Mouse (Mus musculus): ENCODE results near the gene Npy2r. TPM values are rescaled to one million over a fixed set of nuclear protein-coding genes. Genes with fewer than 3 reads are reported as not detected.
A peak's percentile ranks its signal among the peaks of the same experiment; 100 is the strongest.

Gene Npy2r
- polyA plus RNA-seq (2014; fragmentation: Nextera tagmentation; extraction: Ambion mirVana), result 3.3 and 4.2 TPM in 2 replicates

DNA sequence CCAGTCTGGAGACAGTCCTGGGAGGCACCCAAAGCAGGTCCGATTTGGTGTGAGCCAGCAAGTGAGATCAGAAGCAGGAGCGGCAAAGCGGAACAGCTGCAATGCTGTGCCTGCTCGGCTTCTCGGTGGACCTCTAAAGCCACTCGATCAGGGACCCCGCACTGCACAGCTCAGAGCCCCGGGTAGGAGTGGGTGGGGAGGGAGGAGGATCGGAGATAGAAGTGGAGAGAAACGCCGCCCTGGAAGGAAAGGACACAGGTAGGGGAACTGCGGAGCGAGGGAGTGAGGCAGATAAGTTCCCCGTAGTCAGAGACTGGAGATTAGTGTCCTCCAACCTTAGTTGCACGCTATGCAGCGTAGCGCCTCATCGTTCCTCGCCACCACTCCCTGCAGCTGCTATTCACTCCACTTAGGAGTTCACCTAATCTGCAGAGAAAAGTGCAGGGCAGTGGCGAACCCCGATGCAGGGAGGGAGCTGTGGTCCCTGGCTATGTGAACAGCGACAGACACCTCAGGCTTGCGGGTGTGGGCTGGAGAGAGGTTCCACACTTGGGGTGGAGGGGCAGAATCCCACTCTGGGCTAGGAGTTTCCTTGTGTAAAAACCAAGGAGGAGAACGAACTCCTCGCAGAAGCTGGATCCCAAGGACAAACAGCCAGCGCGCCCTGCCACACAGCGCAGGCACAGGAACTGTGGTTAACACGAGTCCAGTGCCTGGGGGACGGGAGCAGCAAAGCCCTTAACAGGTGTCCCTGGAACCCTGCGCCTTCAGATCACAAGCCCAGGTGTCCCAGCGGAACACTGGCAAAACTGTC lies at the start of gene Npy2r:
TSS of gene Npy2r (minus strand) at position 177 of the 814 bp plus-strand sequence.
- H3K27me3 ChIP-seq (ENCODE audit: control insufficient read depth, insufficient read depth, low read length), result peaks cover 20% of the 10 kb centered on the region
- H3K9me3 ChIP-seq (ENCODE audit: control insufficient read depth, low read length), result no peaks in the 10 kb centered on the region
- under 1% methylated on average over 32 of the region's 32 CpGs for WGBS
- H3K4me3 ChIP-seq (replicated peaks; ENCODE audit: low read length), result peak within 1 kb of the TSS; percentile 40
- peaks cover 10% of the 10 kb centered on the region for H3K4me1 ChIP-seq (replicated peaks; ENCODE audit: control insufficient read depth, insufficient read depth, low read length)
- H3K4me2 ChIP-seq (replicated peaks), result peak within 1 kb of the TSS; percentile 92
- no peak within 1 kb of the TSS for H3K27ac ChIP-seq
- DNase-seq (ENCODE audit: low spot score), result no peak
- peak within 1 kb of the TSS; percentile 48 for H3K9ac ChIP-seq
- peak; percentile 65; the same call in 1 of the 2 replicates for ATAC-seq (ENCODE audit: low FRiP score)
- no peaks in the 10 kb centered on the region for H3K36me3 ChIP-seq (replicated peaks; ENCODE audit: control insufficient read depth, insufficient read depth)

DNA sequence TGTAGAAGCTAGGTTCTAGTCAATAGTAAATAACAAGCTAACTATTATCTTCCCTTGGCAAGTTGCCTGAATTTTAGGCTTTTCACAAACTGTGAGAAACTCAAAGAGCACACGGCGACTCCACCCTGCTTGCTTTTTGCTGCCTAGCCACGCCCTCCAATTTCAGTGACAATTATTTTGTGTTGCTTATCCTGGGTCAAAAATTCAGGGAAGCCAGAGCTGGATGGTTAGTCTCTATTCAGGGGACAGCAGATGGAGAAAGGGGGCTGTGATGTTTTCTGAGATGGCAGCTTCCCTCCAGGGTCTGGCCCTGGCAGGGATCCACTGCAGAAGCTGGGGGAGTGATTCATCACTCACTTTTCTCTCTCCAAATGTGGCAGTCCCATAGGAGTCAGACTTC lies 9.9 kb upstream of the Npy2r start:
- Histone ChIP-seq H3K9ac (no peak overlapping the region), H3K9me3 (ENCODE audit: control insufficient read depth, low read length) (no peaks in the 10 kb centered on the region), H3K4me3 (replicated peaks; ENCODE audit: low read length) (no peak overlapping the region), H3K36me3 (replicated peaks; ENCODE audit: control insufficient read depth, insufficient read depth) (no peaks in the 10 kb centered on the region), H3K4me2 (replicated peaks) (no peak overlapping the region), H3K27ac (no peak overlapping the region), H3K27me3 (ENCODE audit: control insufficient read depth, insufficient read depth, low read length) (no peaks in the 10 kb centered on the region), H3K4me1 (replicated peaks; ENCODE audit: control insufficient read depth, insufficient read depth, low read length) (0 out of 2 replicates have a peak, but pooled peaks cover 5% of the 10 kb centered on the region)
- WGBS, result 73% methylated on average over 3 of the region's 3 CpGs
- DNase-seq (ENCODE audit: low spot score) (no peak), ATAC-seq (ENCODE audit: low FRiP score) (no peak; the same call in 1 of the 2 replicates)

DNA sequence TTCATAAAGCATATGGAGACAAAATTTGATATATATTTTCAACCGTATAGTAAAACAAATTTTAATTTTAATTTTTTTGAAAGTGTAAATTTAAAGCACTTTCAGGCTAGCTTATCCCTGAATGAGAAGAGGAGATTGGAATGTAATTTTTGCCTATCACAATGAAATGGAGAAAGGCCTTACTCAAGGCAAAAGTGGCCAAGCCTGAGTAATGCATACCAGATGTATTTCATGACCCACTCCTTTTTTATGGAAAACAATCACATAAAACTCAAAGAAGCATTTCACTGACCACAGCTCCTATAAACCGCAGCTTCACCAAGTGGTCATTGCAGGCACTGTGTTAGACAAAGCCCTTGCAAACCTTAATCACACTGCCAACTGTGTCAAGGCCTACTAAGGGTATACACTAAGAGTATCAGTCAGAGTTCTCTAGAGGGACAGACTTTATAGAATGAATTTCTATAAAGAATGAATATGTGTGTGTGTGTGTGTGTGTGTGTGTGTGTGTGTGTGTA lies 8.5 kb upstream of the Npy2r start:
- H3K4me1 ChIP-seq (replicated peaks; ENCODE audit: control insufficient read depth, insufficient read depth, low read length), result 0 out of 2 replicates have a peak, but pooled peaks cover 5% of the 10 kb centered on the region
- no peaks in the 10 kb centered on the region for H3K9me3 ChIP-seq (ENCODE audit: control insufficient read depth, low read length)
- whole genome bisulfite sequencing, result 86% methylated on average over 2 of the region's 2 CpGs
- no peak overlapping the region for H3K9ac ChIP-seq
- DNase-seq (ENCODE audit: low spot score) (no peak), ATAC-seq (ENCODE audit: low FRiP score) (no peak)
- no peaks in the 10 kb centered on the region for H3K36me3 ChIP-seq (replicated peaks; ENCODE audit: control insufficient read depth, insufficient read depth)
- no peak overlapping the region for H3K27ac ChIP-seq
- no peaks in the 10 kb centered on the region for H3K27me3 ChIP-seq (ENCODE audit: control insufficient read depth, insufficient read depth, low read length)
- H3K4me2 ChIP-seq (replicated peaks), result no peak overlapping the region
- H3K4me3 ChIP-seq (replicated peaks; ENCODE audit: low read length), result no peak overlapping the region

DNA sequence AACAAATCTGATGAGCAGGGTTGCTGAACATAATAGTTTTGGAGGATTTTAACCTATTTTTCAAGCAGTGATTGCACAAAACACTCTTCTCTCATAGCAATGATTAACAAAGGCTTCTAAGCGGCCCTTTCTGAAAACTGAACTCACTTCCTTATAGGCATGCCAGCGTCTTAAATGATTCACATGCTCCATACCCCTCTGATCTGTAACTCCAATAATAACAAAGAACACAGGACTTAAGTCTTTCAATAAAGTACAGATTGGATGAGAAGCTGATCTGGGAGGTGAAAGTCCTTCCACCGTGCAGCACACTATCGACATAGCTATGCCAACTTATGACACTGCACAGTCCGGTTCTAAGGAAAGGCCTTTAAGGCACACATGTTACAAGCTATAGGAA lies 2.0 kb upstream of the Npy2r start:
- Histone ChIP-seq H3K27me3 (ENCODE audit: control insufficient read depth, insufficient read depth, low read length) (peaks cover 20% of the 10 kb centered on the region), H3K4me1 (replicated peaks; ENCODE audit: control insufficient read depth, insufficient read depth, low read length) (peaks cover 10% of the 10 kb centered on the region), H3K36me3 (replicated peaks; ENCODE audit: control insufficient read depth, insufficient read depth) (no peaks in the 10 kb centered on the region), H3K9me3 (ENCODE audit: control insufficient read depth, low read length) (no peaks in the 10 kb centered on the region), H3K4me3 (replicated peaks; ENCODE audit: low read length) (no peak overlapping the region), H3K27ac (no peak overlapping the region), H3K4me2 (replicated peaks) (no peak overlapping the region), H3K9ac (no peak overlapping the region)
- WGBS, result 92% methylated on average over 5 of the region's 5 CpGs
- no peak for ATAC-seq (ENCODE audit: low FRiP score)
- no peak for DNase-seq (ENCODE audit: low spot score)

DNA sequence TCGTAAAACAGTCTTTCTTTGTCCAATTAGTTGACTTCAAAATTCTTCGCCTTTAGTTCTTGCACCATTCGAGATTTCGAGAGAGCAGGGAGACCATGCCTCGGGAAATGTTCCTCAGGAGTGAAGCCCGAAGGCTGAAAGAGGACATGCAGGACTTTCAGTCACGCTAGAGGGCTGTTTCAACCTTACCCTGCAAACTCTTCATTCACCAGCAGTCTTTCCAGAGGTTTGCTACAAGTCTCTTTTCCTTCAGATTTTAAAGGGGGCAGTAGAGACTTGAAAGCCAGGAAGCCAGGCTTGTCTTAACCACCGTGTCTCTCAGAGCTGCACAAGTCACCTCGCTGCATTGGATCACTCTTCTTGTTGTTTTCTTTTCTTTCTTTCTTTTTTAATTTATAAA lies 869 bp upstream of the Npy2r start:
- H3K27me3 ChIP-seq (ENCODE audit: control insufficient read depth, insufficient read depth, low read length), result peaks cover 20% of the 10 kb centered on the region
- no peaks in the 10 kb centered on the region for H3K36me3 ChIP-seq (replicated peaks; ENCODE audit: control insufficient read depth, insufficient read depth)
- H3K27ac ChIP-seq, result no peak overlapping the region
- peaks cover 10% of the 10 kb centered on the region for H3K4me1 ChIP-seq (replicated peaks; ENCODE audit: control insufficient read depth, insufficient read depth, low read length)
- peak overlapping the region; percentile 92 for H3K4me2 ChIP-seq (replicated peaks)
- ATAC-seq (ENCODE audit: low FRiP score), result peak; percentile 65
- peak; percentile 66 for DNase-seq (ENCODE audit: low spot score)
- peak overlapping the region; percentile 40 for H3K4me3 ChIP-seq (replicated peaks; ENCODE audit: low read length)
- no peaks in the 10 kb centered on the region for H3K9me3 ChIP-seq (ENCODE audit: control insufficient read depth, low read length)
- H3K9ac ChIP-seq, result no peak overlapping the region
- WGBS, result 3% methylated on average over 9 of the region's 9 CpGs

DNA sequence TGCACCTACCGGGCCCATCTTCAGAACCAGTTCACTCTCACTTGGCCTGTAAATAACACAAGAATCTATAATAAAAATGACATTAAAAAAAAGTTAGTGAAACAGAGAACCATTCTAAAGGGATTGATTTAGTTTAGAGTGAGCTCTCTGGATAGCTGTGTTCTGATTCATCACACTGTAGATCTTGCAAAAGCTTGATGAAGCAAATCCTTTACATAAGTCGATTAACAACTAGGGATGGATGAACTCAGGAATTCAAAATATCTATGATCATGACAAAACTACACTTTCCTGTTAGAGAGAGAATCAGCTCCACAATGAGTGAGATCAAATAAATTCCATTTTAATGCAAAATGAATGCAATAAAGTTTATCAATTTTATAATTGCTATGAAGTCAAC lies 6.4 kb downstream of the Npy2r start:
- 94% methylated on average over 2 of the region's 2 CpGs for WGBS
- H3K9ac ChIP-seq, result no peak overlapping the region
- H3K4me2 ChIP-seq (replicated peaks), result no peak overlapping the region
- H3K4me1 ChIP-seq (replicated peaks; ENCODE audit: control insufficient read depth, insufficient read depth, low read length), result no peaks in the 10 kb centered on the region
- DNase-seq (ENCODE audit: low spot score), result no peak
- no peak overlapping the region for H3K27ac ChIP-seq
- ATAC-seq (ENCODE audit: low FRiP score), result no peak
- H3K4me3 ChIP-seq (replicated peaks; ENCODE audit: low read length), result no peak overlapping the region
- H3K36me3 ChIP-seq (replicated peaks; ENCODE audit: control insufficient read depth, insufficient read depth), result no peaks in the 10 kb centered on the region
- peaks cover 3% of the 10 kb centered on the region; the same call in 1 of the 2 replicates for H3K27me3 ChIP-seq (ENCODE audit: control insufficient read depth, insufficient read depth, low read length)
- H3K9me3 ChIP-seq (ENCODE audit: control insufficient read depth, low read length), result no peaks in the 10 kb centered on the region

DNA sequence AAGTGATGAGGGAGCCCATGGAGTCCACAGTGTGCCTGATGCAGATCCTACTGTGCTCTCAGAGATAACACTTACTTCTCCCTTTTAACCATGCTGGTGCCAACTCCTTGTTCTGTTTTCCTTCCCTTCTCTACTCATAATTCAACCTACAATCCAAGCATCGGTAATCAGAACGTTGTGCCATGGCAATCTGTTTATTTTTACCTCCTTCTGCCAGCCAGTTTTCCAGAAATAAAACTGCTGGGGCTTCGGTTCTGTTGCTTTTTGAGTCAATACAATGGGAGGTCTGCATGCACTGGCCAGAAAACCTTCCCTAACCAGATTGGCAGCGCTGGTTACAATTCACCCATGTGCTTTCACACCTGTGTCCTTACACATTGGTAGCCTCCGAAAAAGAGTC lies 7.9 kb downstream of the Npy2r start:
- H3K9ac ChIP-seq, result no peak overlapping the region
- DNase-seq (ENCODE audit: low spot score), result no peak
- H3K27ac ChIP-seq, result no peak overlapping the region
- H3K4me2 ChIP-seq (replicated peaks), result no peak overlapping the region
- H3K4me1 ChIP-seq (replicated peaks; ENCODE audit: control insufficient read depth, insufficient read depth, low read length), result no peaks in the 10 kb centered on the region
- WGBS, result 90% methylated on average over 5 of the region's 5 CpGs
- ATAC-seq (ENCODE audit: low FRiP score), result no peak
- H3K9me3 ChIP-seq (ENCODE audit: control insufficient read depth, low read length), result no peaks in the 10 kb centered on the region
- no peaks in the 10 kb centered on the region for H3K27me3 ChIP-seq (ENCODE audit: control insufficient read depth, insufficient read depth, low read length)
- no peaks in the 10 kb centered on the region for H3K36me3 ChIP-seq (replicated peaks; ENCODE audit: control insufficient read depth, insufficient read depth)
- H3K4me3 ChIP-seq (replicated peaks; ENCODE audit: low read length), result no peak overlapping the region

DNA sequence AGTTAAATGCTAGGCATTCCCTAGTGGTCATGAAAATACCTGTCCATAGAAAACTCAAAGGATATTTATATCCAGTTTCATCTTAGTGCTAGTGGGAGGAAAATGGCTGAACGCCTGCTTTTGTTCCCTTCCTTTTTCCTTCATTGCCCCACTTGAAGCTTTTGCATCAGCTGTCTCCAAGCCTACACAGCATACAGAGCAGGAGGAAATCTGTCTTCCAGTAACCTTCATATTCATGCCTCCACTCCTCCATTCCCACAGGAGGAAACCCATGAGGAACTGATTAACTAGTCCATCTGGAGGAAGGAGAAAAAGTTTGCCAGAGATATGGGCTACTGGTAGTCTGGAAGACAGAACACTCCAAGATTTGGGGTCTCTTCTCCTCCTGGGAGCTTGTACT lies 23.1 kb downstream of the Npy2r start:
- Histone ChIP-seq H3K27me3 (ENCODE audit: control insufficient read depth, insufficient read depth, low read length) (no peaks in the 10 kb centered on the region), H3K36me3 (replicated peaks; ENCODE audit: control insufficient read depth, insufficient read depth) (no peaks in the 10 kb centered on the region), H3K4me1 (replicated peaks; ENCODE audit: control insufficient read depth, insufficient read depth, low read length) (no peaks in the 10 kb centered on the region), H3K9ac (no peak overlapping the region), H3K4me3 (replicated peaks; ENCODE audit: low read length) (no peak overlapping the region), H3K27ac (no peak overlapping the region), H3K9me3 (ENCODE audit: control insufficient read depth, low read length) (no peaks in the 10 kb centered on the region), H3K4me2 (replicated peaks) (no peak overlapping the region)
- DNase-seq (ENCODE audit: low spot score), result no peak
- no peak for ATAC-seq (ENCODE audit: low FRiP score)
- 88% methylated on average over 1 of the region's 1 CpGs for WGBS

DNA sequence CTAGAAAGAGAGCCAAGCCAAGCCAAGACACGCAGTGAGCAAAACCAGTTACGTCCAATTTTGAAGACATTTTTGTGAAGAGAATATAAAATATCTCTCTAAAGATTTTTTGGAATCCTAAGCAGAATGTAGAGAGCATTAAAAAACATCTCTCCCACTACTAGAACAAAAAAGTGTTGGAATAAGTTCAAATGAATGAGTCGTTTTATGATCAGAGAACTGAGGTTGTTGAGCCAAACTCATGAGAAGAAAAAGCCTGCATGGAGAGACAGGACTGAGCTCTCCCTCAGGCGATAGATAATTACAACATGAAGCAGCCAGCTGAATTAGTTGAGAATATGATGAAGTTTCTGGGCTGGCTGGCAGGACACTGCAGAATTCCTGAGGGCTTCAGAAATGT lies 49.9 kb downstream of the Npy2r start:
- no peak for ATAC-seq (ENCODE audit: low FRiP score)
- H3K4me1 ChIP-seq (replicated peaks; ENCODE audit: control insufficient read depth, insufficient read depth, low read length), result no peaks in the 10 kb centered on the region
- H3K9me3 ChIP-seq (ENCODE audit: control insufficient read depth, low read length), result no peaks in the 10 kb centered on the region
- H3K27me3 ChIP-seq (ENCODE audit: control insufficient read depth, insufficient read depth, low read length), result no peaks in the 10 kb centered on the region
- H3K36me3 ChIP-seq (replicated peaks; ENCODE audit: control insufficient read depth, insufficient read depth), result no peaks in the 10 kb centered on the region
- DNase-seq (ENCODE audit: low spot score), result no peak
- H3K9ac ChIP-seq, result no peak overlapping the region
- H3K4me2 ChIP-seq (replicated peaks), result no peak overlapping the region
- no peak overlapping the region for H3K4me3 ChIP-seq (replicated peaks; ENCODE audit: low read length)
- 93% methylated on average over 4 of the region's 4 CpGs for WGBS
- H3K27ac ChIP-seq, result no peak overlapping the region
